Mouse (Mus musculus): ENCODE measurements around the gene Slc22a12. TPM values are rescaled to one million over a fixed set of nuclear protein-coding genes. Genes with fewer than 3 reads are reported as not detected.

The Slc22a12 gene
- polyA plus RNA-seq, 1 experiment from 2014 or later = 0.11 TPM

Small RNA genes within 50 kb of the gene (microRNA-seq; reads per million reads assigned to microRNA genes)
- not detected for gene Gm26460

Other genes starting within 250 kb of the Slc22a12 start
- gene Cdc42bpg, start 236.6 kb downstream of the Slc22a12 start, polyA plus RNA-seq (2015; fragmentation: Nextera tagmentation; extraction: Ambion mirVana) = 0.34 and 0.35 TPM in 2 replicates
- 71.4 and 74.8 TPM in 2 replicates for gene Men1, start 208.1 kb downstream of the Slc22a12 start, polyA plus RNA-seq (2015; fragmentation: Nextera tagmentation; extraction: Ambion mirVana)
- 19.0 and 20.1 TPM in 2 replicates for gene Map4k2, start 201.9 kb downstream of the Slc22a12 start, polyA plus RNA-seq (2015; fragmentation: Nextera tagmentation; extraction: Ambion mirVana)
- 95.9 and 99.5 TPM in 2 replicates for gene Sf1, start 179.3 kb downstream of the Slc22a12 start, polyA plus RNA-seq (2015; fragmentation: Nextera tagmentation; extraction: Ambion mirVana)
- gene Pygm, start 158.6 kb downstream of the Slc22a12 start, polyA plus RNA-seq (2015; fragmentation: Nextera tagmentation; extraction: Ambion mirVana) = 7.3 and 7.5 TPM in 2 replicates
- gene Rasgrp2, start 143.7 kb downstream of the Slc22a12 start, polyA plus RNA-seq (2015; fragmentation: Nextera tagmentation; extraction: Ambion mirVana) = 91.4 and 139 TPM in 2 replicates
- gene Nrxn2, start 124.3 kb downstream of the Slc22a12 start, polyA plus RNA-seq (2015; fragmentation: Nextera tagmentation; extraction: Ambion mirVana) = 30.4 and 37.5 TPM in 2 replicates

All from midbrain, embryonic 16.5 days (tissue).